Mouse (Mus musculus) left cerebral cortex, adult 9 months (tissue): ENCODE data around the gene Otos.
A peak's percentile ranks its signal among the peaks of the same experiment; 100 is the strongest.

Experiments
- DNase-seq, 2 experiments: peaks; one replicate each; pipeline ENCODE4 v3.0.0; 2022; ENCODE audit warnings: low spot score in 2 of 2

Gene Otos

DNA sequence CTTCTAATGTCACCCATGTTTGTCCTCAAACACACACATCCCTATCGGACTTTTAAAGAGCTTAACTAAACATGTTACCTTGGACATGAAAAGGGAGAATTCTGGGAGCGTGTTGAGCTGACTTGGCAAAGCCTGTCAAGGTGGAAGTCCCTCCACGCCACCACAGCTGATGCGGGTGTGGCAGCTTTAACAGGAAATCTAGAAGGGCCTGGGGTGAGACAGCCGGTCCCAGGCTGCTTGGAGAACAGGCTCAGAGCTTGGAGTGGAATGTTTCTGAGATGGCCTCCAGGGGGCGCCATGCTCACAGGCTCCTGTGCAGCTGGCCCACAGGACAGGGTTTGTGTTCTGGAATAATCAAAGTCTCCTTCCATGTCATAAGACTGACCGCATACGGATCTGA is at the start of gene Otos:
Otos (minus strand) TSS at position 169 of the 400 bp plus-strand sequence.
- DNase-seq, result peak in 1 of 2 experiments; percentile 72

- peak in 1 of 2 experiments; percentile 84 for DNase-seq
Measured at GRCm38 (mm10) chr1:92696848-92697247, 48.2 kb upstream of the Otos start.

DNA sequence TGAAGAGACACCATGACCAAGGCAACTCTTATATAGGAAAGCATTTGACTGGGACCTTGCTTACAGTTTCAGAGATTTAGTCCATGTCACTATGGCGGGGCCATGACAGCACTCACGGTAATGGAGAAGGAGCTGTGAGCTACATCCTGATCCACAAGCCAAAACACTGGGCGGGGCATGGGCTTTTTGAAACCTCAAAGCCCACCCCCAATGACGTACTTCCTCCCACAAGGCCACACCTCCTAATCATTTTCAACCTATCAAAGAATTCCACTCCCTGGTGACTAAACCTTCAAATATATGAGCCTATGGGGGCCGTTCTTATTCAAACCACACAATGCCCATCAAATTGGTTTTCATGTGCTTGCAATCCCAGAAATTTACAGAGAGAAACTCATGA is 47.1 kb upstream of the Otos start:
- no peak for DNase-seq

GRCm38 (mm10) chr1:92691166-92691844 is 42.7 kb upstream of the Otos start:
- no peak for DNase-seq

DNA sequence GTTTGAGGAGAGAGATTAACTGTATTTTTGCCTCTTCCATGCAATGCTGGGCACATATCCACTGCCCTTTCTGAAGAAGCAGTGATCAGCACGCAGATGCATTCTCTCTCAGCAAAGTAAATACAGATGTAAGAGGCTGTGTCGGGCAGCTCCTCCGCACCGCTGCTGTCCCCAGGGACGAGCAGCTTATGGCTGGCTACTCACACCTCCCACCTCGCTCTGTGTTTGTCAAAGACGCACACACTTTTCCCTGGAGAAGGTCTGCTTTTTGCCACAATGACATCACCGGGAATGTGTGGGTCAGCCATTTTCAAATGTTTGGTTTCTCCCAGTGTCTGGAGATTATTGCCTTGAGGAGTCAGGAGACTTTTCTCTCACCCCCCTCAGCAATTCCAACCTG is 38.4 kb upstream of the Otos start:
- DNase-seq, result no peak

DNA sequence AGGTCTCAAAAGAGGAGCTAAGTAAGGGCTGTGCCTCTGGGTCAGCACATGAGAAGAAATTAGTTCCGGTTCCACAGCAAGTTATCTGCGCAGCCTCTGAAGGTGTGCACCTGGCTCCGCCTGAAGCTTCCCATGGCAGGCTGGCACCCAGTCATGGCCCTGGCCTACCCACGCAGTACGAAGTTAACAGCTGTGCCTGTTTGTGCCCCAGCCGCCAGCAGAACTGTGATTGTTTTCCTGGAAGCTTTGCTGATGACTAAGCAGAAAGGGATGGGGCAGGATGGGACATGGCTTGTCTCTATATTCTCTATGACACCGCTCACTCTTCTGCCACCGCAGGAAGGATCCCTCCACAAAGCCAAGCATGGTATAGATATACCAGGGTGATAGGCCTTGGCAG is 34.5 kb upstream of the Otos start:
- DNase-seq, result peak; percentile 36 to 70

DNA sequence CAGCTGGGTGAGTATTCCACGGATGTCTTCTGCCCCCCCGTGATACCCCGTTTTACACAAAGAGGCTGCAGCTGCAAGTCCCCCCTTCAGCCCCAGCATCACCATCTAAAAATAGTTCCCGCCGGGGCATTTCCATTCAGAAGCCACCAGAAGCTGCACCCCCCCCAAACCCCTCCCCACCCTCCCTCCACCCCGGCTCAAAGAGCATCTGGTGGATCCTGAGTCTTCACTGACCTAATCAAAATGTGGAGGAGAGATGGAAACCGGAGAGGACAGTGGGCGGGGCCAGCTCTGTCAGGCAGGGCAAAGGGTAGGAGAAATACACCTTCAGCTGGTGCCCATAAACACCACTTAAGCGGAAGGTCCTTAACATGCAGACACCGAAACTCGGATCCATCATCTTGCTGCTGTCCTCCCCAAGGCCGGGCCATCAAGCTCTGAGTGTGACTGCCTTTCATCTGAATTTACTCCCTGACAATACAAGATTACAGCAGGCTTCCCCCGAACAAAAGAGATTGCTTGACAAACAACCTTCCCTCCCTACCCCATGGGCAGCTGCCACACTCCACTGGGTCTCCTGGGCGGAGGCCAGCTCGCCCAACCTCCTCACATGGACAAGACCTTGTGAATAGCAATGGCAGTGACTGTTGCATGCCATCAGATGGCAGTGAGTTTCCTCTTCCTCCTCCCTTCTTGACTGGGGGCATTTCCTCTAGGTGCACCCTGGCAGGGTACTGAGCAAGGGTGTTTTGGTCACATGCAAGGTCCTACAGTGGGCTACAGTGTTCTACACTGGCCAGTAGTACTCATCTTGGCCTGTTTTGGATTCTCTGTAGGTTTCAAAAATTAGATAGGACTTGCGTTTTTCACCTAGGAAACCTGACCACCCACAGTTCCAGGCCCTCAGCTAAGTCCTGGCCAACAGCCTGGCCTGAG is 32.3 kb upstream of the Otos start:
- no peak for DNase-seq

- DNase-seq, result no peak
Measured at GRCm38 (mm10) chr1:92678757-92679156, 30.1 kb upstream of the Otos start.

DNA sequence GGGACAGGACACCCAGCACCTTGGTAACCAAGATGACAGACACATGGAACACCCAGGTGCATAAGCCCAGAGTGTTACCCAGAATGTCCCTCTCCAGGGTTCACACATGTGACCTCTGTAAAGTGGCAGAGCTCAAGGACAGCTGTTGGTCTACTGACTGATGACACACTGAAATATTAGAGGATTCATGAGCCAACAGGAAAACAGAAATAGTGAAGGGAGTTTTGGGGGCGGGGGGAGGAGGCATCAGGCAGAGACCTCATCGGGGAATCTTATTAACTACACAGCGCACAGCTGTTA is 28.0 kb upstream of the Otos start:
- DNase-seq, result no peak

DNA sequence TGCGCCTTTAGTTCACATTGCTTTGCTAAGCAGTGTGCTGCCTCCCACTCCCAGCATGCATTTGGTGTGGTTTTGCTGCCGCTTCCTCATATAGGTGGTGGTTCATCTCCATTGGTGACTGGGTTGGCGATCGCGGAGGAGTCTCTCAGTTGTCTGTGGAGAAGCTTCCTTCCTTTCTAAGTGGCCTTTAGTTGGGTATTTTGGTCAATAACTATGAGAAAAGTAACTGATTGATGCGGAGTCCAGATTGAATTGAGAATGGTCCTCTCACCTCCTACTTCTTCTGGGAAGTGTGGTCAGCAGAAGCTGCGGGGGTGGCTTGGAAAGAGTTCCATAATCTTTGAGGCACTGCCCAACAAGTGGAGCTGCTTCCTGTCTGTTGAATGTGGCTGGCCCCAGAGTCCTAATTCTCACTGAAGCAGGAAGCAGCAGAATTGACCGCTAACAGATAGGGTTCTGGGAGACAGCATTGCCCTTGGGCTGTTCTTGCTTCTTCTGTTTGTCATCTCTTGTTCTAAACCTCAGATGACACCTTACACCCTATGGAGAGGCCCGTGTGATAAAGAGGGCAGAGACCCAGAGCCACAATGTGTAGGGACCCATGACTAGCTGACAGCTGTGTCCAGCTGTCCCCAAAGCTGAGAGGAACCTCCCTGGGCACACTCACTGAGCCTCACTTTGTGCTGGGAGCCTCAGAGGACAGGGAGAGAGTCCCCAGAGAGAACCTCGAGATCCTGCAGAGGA is 27.5 kb upstream of the Otos start:
- DNase-seq, result peak in 1 of 2 experiments; percentile 65

- DNase-seq, result no peak
Measured at GRCm38 (mm10) chr1:92673258-92673782, 24.7 kb upstream of the Otos start.

DNA sequence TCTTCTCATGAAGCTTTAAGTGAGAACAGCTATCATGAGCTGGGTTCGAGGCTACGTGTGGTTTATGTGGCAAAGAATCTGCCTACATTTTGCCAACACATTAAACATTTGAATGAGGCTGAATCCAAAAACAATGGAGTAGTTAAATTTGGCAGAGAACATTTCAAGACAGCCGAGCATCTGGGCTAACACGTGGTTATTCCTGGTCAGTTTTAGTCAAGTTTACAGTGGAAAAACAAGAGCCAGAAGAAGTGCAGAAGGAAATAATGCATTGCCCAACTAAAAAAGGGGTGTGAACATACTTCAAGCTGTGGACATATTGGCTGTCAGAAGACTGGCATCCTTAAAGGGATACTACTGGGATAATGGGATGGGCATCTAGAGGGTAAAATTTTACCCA is 22.7 kb upstream of the Otos start:
- DNase-seq, result no peak

GRCm38 (mm10) chr1:92669430-92669829 is 20.8 kb upstream of the Otos start:
- no peak for DNase-seq

DNA sequence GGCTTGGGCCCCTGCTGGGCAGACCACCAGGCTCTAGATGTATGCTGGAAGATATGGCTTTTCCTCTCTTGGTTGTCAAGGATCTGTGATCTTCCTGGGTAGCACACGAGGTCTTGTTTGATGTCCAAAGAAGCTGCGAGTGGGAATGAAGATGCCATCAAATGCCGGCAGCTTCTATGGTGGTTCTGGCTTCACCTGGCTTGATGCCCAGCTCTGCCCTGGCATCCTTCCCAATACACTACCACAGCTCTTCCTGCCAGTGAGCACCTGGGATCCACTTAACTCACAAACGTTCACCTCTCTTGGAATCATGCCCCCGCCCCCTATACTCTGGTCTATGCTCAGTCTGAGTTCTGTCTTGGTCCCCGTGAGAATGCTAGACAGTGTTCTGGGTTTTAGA is 18.5 kb upstream of the Otos start:
- DNase-seq, result no peak

DNA sequence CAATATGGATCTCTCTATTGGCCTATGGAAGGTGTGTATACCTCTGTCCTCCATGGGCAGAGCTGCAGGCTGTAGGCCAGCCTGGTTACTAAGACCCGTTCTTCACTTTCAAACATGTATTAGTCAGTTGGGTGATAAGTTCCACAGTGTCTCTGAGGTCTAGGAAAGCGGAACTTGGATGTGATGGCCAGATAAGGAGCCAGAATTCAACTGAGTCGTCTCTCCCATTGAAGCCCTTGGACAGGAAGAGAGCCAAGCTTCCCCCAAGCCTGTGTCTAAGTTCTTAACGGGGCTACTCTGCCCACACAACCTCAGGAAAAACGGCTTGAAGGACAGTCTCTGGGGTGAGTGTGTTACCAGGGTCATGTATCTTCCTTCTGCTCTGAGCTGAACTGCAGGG is 10.8 kb upstream of the Otos start:
- no peak for DNase-seq

- no peak for DNase-seq
Measured at GRCm38 (mm10) chr1:92657025-92657820, 8.6 kb upstream of the Otos start.

GRCm38 (mm10) chr1:92654676-92655075 is 6.0 kb upstream of the Otos start:
- DNase-seq, result no peak

- no peak for DNase-seq
Measured at GRCm38 (mm10) chr1:92653179-92653578, 4.5 kb upstream of the Otos start.

DNA sequence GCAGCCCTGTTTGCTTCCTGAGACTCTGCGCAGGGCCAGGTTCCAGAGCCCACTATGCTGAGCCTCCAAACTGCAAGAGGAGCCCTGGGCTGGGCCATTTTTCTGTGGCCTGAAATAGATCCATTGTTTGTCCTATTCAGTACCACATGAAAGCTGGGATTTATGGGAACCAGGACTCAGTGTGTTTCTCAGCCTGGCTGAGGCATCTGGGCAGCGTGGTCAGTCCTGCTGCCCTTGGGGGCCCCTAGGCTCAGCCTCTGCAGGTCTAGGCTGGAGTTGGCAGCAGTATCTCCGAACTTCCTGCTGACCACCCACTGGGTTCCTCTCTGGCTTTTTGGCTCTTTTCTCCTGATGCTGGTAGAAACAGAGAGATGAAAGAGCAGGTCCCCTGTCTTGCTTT is 2.8 kb upstream of the Otos start:
- no peak for DNase-seq

DNA sequence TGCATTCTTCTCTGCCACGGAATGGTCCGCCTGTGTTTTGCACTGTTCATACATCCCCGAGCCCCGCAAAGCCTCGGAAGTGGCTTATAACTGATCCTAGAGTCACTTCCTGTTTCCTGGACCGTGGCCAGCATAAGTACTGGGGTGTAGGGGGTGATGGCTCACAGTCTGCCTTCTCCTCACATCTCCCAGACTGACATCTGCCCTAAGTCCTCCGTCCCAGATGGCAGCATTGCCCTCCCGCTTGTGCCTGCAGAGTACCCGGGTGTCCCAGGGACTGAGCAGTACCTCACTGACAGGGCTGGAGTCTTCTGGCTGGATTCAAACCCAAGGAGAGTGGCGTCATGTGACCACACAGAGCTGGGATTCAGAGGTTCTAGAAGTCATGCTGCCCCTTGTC is 444 bp downstream of the Otos start:
- no peak for DNase-seq

DNA sequence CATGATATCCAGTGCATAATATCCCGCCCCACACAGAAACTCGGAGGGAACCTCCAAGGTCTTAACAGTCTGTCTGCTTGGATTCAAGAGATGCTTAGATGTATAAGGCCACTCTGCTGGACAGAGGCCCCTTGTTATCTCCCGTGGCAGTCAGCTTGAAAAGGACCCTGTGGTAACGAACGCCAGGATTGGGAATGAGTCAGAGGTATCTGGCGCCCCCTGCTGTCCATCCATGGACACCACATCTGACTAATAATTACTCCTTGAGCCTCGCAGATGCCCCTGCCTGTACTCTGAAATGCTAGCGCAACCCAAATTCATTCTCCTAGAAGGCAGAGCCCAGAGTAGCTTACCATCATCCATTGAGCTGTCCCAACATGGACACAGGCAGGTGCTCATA is 889 bp downstream of the Otos start:
- peak in 1 of 2 experiments; percentile 74 for DNase-seq
